Mouse (Mus musculus): ENCODE measurements around the gene Meis2. TPM values are rescaled to one million over a fixed set of nuclear protein-coding genes. Genes with fewer than 3 reads are reported as not detected.

Meis2 gene
- total RNA-seq, 2 experiments from 2014 or later = 224 to 238 TPM

DNA sequence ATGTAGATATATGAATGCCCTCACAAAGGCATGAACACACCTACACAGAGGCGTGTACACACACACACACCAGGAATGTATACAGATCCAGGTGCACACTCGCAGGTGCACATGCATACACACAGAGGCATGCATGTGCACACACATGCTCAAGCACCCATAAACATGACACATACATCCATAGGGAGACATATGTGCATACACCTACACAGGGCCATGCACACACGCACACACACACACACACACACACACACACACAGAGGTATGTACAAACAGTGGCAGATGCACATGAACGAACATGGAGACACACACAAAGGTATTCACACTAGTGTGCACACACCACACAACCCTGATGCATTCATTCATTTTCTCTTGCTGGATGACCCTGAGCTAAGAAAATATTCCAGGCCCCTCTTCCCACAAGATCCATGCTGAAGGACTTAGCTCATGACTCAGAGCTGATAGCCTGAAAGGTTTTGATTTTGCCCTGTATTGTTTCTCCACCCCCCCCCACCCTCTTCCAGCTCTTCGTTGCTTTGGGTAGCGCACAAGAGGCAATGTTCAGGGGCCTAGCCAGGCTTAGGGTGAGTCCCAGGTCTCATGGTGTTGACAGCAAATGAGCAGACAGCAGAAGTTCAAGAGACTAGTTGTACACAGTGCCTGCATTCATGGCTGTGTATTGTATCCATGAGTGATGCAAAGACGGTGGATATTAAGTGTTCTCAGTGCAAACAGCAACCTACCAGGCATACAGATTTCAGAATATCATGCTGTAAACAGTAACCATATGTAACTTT, 116.8 kb downstream of the Meis2 start:
- DNase-seq = peak in 1 of 2 experiments; percentile 15

DNA sequence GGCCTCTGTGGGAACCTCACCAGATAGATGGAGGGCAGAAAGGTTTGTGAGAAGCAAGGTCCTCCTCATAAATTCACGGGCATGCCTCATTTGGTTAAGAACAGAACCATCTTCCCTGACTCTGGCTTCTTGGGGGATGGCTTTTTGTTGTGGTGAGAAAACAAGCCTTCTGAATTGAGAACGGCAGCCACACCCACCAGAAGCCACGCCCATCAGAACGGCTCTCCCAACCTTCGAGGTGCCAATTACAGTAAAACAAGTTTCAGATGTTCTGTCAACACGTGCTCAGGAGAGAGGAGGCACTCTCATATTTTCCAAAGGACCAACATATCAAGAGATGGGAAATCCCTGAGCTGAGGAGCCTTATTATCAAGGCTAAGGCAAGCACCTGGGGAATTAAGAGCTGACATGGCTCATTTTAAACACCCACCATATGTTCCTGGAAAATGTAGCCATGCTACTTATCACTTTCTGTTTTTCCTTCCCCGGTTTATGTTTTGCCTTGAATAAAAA, 117.9 kb downstream of the Meis2 start:
- DNase-seq = peak in 1 of 2 experiments; percentile 33

DNA sequence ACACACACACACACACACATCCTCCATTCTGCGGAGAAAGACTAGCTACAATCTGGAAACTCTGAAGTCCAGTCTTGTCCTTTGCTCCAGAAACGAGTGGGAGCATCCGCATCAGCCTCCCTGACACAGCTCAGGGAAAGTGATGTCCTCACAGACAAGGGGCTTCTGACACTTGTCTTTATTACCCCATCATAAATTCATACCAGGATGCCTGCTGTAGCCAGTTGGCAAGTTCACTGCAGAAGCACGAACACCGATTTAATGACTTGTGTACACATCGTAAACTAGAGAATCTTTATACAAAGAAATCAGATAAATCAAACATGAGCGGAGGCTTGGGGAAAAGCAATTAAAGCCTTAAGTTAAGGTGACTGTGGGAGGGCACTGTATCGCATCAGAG, 122.6 kb downstream of the Meis2 start:
- DNase-seq = no peak

DNA sequence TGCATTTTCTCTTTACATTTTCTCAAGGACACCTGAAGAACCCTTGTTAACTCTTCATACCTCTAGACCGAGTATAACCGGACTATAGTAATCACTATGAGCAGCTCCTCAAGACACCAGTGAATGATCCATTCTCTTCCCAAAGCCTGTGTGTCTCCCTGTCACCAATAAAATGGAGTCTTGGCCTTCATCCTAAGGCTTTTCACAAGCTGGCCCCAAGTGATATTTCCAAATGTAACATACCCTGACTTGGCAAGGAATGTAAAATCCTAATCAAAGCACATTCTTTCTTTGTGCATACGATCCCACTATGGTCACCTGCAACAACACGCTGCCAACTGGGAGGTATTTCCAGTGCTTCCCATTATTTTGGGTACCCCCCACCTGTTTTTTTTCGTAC, 125.8 kb downstream of the Meis2 start:
- no peak for DNase-seq

DNA sequence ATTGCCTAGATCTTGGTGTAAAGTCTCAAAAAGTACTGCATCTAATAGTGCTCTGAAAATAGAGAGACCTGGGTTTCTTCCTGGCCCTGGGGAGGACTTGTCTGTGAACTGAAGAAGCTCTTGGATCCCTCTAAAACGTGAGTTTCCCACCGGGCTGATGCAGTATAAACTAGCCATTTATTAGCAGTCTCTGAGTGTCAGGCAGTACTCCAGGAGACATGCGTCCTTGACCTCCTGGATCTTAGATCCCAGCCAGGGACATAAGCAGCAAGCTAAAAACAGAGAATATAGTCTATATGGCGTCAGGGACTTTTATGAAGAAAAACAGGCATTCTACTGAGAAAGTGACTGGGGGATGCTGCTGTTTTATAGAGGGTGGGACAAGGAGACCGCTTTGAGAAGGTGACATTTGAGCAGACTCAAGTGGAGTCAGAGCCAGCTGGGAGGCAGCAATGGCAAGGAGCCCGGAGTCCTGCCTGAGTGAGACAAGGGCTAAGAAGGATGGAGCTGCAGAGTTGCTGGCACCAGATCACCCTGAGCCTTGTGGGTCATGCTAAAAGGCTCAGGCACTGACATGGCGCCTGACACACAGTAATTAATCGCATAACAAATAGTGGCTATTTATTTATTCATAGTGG, 126.6 kb downstream of the Meis2 start:
- peak; percentile 84 to 85 for DNase-seq

DNA sequence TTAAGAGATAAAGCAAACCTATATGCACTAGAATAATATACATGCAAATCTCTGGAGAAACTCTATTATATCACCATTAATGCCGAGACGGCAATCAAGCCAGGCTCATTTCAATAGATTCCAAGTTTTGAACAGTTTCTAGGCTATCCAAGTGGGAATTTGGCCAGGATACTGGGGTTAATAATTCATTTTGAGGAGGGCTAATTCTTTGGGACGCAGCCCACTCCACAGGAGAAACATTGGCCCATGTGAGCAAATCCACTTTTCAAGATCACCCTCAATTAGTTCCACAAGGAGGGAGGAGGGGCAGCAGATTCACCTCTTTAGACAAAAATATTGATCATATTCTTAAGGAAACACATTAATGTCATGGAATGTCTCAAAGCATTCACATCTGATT, 127.3 kb downstream of the Meis2 start:
- DNase-seq = no peak

DNA sequence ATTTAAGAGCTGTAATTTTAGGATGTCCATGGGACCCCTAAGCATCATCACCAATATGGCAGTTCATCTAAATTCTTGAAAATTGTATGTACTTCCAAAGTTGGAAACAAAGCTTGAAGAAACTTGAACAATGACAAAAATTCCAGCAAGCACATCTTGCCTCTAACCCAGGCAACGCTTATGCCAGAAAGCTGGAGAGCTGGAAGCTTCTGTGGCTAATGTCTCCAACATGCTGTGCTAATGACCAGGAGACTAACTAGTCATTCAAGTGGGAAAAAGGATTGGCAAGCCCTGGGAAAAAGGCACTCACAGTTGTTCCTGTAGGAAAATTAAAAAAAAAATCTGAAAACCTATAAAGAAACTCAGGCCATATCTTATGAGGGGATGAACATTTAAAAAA, 127.7 kb downstream of the Meis2 start:
- DNase-seq = no peak

DNA sequence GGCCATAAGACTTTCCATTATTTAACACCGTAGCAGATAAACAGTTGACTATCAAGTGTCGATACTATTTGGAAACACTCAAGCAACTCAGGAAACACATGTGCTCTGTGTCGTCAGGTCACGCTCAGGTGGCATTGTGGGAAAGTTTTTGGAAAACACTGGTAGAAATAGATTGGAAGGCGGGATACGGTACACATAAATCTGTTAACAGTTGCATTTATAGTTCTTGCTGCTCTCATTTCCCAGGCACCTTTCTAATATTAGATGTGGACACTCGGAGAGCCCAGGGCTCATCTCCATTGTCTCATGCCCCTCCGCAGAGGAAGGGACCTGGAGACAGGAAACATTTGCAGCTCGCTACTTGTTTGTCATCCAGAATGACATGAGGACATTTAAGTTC, 128.9 kb downstream of the Meis2 start:
- no peak for DNase-seq

DNA sequence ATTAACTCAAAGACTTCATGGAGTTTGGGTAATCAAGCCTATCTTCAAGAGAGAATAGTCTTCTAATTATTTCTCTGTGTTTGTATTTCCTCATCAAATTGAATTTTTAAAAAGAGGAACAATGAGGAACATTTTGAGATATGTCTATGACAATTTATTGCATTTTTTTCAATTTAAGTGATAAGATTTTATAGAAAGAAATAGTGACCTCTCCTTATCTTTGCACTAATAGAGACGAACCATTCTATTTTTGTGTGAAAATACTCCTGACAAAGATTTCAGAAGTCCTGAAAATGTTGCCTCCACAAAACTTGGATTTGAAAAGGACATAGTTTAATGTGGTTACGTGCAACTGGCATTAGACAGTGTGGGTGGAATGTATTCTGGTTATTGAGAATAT, 131.3 kb downstream of the Meis2 start:
- no peak for DNase-seq

DNA sequence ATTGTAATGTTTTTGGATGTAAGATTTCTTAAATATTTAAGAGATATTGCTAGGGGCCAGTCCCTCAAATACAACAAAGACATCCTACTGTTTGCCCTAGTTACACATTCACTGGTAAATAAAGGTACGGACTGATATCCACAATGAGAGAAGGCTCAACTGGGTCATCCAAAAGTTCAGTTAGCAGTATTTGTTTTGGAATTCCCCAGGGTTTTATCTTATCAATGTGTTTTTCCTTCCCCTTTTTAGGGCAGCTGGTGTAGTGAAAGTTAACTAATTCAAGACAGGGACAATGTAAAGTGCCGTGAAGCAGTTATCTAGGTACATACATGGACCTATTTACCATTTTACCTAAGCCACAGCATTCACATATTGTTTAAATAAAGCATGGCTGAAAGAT, 132.4 kb downstream of the Meis2 start:
- no peak for DNase-seq

DNA sequence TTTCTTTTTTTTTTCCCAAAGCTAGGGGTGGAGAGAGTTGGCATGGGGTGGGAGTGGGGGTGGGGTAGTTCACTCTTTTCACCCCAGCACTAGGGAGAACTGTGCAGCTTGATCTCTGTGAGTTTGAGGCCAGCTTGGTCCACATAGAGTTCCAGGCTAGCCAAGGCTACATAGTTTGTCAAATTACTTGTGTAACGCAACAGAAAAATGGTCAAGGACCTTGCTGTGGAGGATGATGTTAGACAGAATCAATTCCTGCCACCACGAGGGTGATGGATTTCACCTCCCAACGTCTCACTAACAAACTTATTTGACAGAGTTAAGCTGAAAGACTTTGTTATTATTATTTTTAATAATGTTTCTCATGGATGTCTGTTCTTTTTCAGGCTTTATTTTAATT, 139.9 kb downstream of the Meis2 start:
- no peak for DNase-seq

DNA sequence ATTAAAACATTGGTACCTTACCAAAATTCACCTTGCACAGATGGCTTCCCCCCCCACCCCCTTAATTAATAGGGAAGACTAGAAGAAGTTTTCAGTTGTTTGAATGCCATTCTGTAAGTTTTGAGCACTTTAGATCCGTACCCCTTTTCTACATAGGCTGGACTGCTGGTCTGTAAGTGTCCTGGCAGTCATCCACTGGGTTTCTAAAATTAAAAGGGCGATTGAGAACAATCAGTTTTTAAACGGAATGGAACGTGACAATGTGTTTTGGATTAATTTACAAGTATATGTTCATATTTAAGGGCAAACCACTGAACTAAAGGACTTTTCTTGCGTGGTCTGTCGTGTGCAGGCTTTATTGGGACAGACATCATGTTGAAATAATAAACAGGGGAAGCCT, 141.2 kb downstream of the Meis2 start:
- no peak for DNase-seq

DNA sequence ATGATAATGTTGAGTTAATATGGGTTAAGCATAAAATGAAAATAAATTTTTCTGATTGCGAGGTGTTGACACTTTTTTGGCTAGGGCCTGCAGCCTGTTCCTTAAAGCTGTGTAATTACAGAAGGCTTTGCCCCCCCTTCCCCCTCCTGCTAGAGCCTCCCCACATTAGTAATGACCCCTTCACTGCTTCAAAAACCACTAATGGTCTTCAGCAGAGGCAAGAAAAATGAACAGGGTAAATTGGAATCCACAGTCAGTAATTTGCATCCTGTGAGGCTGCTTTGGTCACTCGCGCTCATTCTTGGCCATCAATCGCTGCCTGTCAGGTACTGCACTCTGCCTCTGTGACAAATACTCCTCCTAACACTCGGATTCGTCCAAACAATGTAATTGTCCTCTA, 142.4 kb downstream of the Meis2 start:
- DNase-seq = no peak

DNA sequence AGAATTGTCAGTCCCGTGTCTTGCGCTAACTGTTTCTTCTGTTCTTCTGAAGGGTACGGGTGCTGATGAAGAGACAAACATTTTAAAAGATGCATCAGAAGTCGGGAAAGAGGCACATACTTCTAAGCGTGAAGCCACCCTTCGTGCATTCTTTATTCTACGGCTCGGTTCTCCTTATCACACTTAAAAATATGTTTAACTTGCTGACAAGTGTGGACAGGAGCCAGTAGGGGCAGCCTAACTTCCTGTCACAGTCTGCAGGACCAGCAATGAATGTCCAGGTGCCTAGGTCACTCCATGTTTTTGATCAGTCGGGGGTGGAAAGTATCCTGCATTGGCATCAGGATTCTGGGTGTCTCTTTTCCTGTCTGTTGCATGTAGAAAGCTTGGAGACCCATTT, 144.0 kb downstream of the Meis2 start:
- DNase-seq = no peak

DNA sequence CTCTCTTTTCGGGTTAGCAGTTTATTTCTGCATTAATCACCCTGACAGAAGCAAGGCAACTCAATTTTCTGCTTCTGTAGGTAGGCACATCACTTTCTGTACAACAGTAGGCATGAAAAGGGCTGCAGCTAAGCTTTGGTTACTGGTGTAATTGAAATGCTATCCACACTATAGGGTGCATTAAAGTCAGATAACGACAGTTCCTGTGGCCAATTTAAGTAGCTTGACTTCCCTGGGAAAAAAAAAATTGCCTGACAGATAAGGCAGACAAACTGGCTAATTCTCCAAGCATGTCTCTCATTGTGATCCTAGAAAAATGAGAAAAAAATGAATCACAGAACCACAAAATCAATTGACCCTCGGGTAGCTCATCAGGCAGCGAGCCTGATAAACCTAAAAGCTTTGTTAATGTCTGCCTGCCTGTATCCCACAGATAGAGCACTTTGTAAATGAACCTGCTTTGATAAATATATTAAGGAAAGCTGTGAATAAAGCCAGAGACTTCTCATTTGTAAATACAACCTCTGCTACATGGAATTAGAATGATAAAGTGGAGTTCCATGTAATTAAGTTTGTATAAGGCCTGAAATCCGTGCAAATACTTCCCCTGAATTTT, 145.2 kb downstream of the Meis2 start:
- DNase-seq = no peak

DNA sequence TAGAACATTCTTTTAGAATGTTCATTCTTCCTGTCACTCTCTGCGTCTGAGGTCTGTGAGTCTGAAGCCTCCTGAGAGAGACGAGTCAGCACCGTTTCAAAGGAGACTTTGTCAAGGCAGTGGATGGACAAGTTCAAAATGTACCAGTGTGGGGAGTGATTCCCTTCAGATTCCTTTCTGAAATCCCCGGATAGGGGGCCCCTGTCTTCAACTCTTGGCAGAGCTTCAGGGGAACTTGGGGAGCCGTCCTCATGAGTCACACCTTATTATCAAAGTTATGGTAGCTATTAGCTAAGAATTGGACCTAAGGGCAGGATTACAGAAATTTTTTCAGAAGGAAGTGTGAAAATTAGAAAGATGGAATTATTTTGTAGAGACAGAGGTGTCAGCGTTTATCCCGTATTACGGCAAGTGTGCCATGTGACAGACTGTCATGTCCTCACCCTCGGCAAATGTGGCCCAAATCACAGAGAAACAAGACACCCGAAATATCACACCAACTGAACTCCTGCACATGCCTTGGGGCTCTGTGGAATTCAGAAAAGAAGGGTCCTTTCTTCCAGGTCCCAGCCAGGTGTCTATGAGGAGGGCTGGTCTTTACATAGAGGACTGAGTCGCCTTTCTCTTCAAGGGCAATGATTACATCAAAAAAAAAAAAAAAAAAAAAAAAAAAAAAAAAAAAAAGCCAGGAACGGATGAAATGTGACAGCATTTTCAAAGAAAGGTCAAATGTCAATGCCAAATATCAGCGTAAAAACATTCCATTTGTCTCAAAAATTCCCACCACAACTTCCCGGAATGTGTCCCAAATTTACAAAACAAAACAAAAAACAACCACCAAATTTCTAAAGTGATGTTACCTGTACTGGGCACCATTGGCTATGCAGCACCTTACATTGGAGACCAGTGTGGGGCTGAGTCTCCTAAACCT, 146.2 kb downstream of the Meis2 start:
- DNase-seq = peak in 1 of 2 experiments; percentile 25

DNA sequence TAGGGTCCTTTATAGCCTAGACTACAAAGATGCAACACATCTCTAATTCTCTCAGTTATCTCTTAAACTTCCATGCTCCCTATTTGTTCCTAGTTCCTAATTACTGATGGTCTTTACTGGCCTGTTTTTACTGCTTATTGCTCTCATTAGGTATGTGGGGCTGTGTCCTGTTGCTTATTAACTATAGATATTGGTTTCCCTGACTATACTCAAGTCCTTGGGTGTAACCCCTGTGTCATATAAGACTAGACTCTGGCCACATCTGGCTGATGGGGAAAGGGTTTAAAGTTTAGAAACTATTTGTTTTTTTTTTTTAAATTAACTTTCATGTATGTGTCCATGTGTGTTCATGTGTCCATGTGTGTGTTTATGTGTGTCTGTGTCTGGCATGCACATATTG, 147.1 kb downstream of the Meis2 start:
- DNase-seq = no peak

DNA sequence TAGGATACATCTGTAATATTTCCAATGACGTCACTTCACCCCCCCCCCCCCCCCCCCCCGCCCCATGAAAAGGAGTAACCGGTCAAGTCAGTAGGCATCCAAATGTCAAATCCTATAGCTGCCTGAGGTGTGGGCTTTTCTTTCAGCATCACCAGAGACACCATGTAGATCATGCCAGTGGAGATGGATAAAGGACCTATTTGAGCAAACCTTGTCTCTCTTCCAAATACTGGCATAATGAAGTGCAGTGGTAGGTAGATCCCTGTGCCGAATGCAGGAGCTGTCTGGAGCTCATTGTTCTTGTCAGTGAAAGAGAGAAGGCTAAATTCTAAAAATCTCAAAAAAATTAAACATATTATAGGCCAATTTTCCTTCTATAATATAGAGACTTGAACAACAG, 151.1 kb downstream of the Meis2 start:
- DNase-seq = no peak

DNA sequence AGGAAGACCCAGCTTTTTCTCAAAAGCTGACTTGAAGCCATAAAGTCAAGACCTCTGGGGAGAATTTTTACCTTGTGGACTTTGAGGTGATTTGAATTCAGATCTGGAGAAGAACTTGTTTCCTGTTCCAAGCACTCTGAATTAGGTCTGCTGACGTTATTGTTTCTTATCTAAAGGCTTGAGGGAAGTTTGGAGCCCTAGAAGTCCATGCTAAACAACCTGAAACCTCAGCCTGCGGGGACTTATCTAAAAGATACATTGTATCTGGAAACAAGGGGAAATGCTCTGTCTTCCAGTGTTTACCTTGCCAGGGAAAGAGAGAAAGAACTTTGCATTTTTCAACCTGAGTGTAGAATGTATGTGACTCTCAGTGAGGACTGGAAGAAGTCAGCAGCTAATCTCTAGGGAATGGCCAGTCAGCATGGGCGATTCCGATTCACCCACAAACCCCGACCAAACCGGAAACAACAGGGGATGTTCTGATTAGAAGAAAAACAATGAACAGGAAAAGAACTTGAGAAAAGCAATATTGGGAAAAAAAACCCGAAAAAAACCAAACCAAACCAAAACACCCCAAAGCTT, 152.6 kb downstream of the Meis2 start:
- no peak for DNase-seq

DNA sequence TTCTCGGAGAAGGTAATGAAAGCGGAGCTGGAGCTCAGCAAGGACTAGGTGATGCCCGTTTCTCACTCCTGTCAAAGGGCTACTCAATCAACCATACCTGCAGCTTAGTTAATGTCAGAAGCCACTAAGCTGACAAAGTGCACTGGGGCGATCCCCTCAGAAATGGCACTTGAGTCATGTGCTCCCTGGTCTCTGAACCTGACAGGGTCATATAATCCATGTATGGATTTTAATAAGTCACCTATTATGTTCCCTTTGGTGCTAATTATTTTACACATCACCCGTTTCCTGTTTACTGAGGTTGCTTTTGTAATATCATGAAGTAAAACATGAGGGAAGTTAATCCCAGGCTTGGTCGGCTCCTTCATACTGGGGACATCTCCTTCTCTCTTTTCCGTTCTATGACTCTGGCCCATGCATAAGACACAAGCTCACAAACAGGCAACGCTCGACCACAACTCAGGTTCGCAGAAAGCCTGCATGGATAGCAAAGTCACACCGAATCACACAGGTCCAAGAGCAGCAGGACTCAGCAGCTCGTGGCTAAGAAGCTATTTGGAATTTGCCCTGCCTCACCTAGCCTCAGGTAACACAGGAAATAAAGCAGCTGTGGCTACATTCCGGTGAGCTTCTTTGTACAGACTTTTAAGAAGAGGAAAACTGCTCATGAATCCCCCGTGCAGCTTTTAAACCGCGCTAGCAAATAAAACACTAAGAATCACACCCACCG, 153.6 kb downstream of the Meis2 start:
- DNase-seq = no peak

DNA sequence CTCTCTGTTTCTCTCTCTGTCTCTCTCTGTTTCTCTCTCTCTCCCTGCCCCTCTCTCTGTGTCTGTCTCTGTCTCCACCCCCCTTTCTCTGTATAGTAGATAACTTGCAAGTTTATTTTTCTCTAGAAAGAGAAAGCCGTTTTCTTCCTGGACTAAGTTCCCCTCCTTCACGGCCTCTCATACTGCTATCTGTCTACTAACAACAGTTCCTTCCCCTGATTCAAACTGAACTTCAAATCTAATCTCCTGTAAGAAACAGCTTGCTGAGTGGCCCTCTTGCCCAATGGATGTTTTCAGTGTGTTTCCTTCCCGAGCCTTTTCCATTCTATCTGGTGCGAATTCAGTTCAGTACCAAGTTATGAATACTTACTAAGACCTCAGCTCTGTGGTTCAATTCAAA, 155.4 kb downstream of the Meis2 start:
- DNase-seq = no peak
